Mouse (Mus musculus): ENCODE data around the gene Twnk. TPM values are rescaled to one million over a fixed set of nuclear protein-coding genes. Genes with fewer than 3 reads are reported as not detected.

Gene Twnk
- total and polyA plus RNA-seq, 3 experiments = 11.9 to 32.1 (median 29.3) TPM

DNA sequence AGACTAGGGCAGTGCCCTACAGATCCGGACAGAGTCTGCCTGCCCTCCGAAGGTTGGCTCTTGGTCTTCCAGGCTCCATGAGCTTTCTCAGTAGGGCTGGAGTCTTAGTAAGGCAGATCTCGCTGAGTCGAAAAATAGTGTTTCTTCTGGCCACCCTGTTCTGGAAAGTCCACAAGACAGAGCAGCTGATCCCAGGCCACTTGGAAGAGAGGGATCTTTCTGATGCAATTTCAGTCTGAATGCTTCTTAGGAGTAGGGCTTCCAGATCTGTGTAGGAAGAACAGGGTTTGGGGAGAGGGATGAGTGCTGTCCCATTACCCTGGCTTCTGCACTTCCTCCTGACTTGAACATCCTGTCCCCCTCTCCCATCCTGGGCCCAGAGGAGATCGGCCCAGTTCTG, 40.2 kb downstream of the Twnk start, which contains the start of gene Pdzd7:
TSS of gene Pdzd7 (minus strand) at position 67 of the 400 bp plus-strand sequence.
- H3K36me3 ChIP-seq (ENCODE audit: control insufficient read depth, insufficient read depth, low read length) = no peaks in the 10 kb centered on the region
- H3K9ac ChIP-seq (ENCODE audit: low read depth, low read length) = peak within 1 kb of the TSS; percentile 66
- peak within 1 kb of the TSS; percentile 52 for H3K4me3 ChIP-seq
- DNase-seq = no peak
- H3K27ac ChIP-seq = peak within 1 kb of the TSS; percentile 95
- TF ChIP-seq CTCF (IDR thresholded peaks at IDR 0.05) (no peak), POLR2A (IDR thresholded peaks at IDR 0.05; ENCODE audit: insufficient read depth, low read depth, low read length) (no peak), EP300 (IDR thresholded peaks at IDR 0.05; ENCODE audit: insufficient read depth, low read depth, low read length) (no peak)
- H3K79me2 ChIP-seq (replicated peaks; ENCODE audit: control insufficient read depth, insufficient read depth, low read length) = no peaks in the 10 kb centered on the region
- no peaks in the 10 kb centered on the region for H3K27me3 ChIP-seq (ENCODE audit: control insufficient read depth, insufficient read depth, low read length)
- H3K4me1 ChIP-seq (ENCODE audit: control insufficient read depth, insufficient read depth, low read length) = peaks cover 2% of the 10 kb centered on the region; the same call in 1 of the 2 replicates
- WGBS = 69% methylated on average over 5 of the region's 5 CpGs
- intact Hi-C loops (cut with DNase I) = no loop called here

DNA sequence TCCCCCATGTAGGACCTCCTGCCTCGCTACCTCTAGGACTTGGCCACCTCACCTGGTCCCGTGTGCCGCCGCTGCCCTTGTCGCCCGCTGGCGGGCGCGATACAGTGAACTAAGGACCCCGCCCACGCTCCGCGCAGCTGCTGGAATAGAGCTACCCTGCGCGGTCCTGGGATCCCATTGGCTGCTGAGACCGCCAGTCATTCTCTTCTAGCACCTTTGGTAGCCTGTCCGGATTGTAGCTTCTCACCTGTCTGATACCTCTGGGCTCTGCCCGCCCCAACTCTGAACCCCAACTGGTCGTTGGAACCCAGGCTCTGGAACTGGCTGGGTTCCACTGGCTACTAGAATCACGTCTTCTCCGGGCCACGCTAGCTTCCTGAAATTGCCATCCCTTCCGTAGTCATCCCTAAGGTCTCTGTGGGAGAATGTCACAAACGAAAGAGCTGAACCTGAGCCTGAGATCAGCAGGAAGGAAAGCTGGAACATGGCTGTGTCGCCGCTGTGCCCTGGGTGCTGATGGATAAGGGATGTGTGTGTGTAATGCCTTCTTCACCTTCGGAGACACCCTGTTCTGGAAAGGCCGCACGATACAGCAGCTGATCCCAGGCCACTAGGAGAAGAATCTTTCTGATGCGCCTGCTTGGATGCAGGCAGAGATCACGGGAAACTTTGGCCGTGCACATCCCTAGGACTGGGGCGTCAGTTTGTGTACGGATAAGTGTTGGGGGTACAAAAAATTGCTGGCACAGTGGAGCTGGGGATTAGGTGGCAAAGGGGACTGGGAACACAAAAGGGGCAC, 41.3 kb downstream of the Twnk start:
- intact Hi-C loops (cut with DNase I) = no loop called here
- Histone ChIP-seq H3K36me3 (ENCODE audit: control insufficient read depth, insufficient read depth, low read length) (no peaks in the 10 kb centered on the region), H3K4me3 (peak overlapping the region; percentile 52), H3K27ac (peak overlapping the region; percentile 95), H3K9ac (ENCODE audit: low read depth, low read length) (peak overlapping the region; percentile 66), H3K79me2 (replicated peaks; ENCODE audit: control insufficient read depth, insufficient read depth, low read length) (no peaks in the 10 kb centered on the region), H3K4me1 (ENCODE audit: control insufficient read depth, insufficient read depth, low read length) (peaks cover 2% of the 10 kb centered on the region; the same call in 1 of the 2 replicates), H3K27me3 (ENCODE audit: control insufficient read depth, insufficient read depth, low read length) (no peaks in the 10 kb centered on the region)
- peak; percentile 83 to 88 for DNase-seq
- WGBS = 1% methylated on average over 34 of the region's 34 CpGs
- TF ChIP-seq EP300 (IDR thresholded peaks at IDR 0.05; ENCODE audit: insufficient read depth, low read depth, low read length) = 0 out of 2 replicates have a peak, but pooled peaks have one; percentile 20
- peak; percentile 23 for TF ChIP-seq CTCF (IDR thresholded peaks at IDR 0.05)
- no peak for TF ChIP-seq POLR2A (IDR thresholded peaks at IDR 0.05; ENCODE audit: insufficient read depth, low read depth, low read length)

DNA sequence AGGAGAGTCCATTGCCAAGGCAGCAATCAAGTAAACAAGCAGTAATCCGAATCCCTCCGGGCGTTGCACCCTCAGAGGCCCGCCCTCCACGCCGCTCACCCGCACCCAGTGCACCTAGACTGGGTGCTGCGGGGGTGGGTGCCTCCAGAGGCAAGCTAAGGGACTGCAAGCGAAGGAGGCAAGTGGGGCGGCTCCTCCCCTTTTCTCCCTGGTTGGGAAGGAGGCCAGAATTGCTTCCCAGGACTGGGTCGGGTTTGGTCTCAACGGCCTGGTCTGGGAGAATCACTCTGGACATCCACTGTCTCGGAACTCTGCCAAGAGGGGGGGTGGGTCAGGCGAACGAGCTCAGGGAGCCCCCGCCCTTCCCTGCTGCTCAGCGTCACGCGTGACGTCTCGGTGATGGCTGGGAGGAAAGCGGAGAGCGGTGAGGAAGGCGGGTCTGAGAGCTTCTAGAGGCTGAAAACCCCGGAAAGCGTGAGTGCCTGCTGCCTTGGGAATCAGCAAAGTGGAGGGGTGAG, 42.0 kb downstream of the Twnk start, which contains the start of gene Sfxn3:
TSS of gene Sfxn3 (plus strand) at position 87 of the 518 bp plus-strand sequence.
- TF ChIP-seq POLR2A (IDR thresholded peaks at IDR 0.05; ENCODE audit: insufficient read depth, low read depth, low read length) (peak; percentile 82), EP300 (IDR thresholded peaks at IDR 0.05; ENCODE audit: insufficient read depth, low read depth, low read length) (no peak), CTCF (IDR thresholded peaks at IDR 0.05) (peak; percentile 93)

DNA sequence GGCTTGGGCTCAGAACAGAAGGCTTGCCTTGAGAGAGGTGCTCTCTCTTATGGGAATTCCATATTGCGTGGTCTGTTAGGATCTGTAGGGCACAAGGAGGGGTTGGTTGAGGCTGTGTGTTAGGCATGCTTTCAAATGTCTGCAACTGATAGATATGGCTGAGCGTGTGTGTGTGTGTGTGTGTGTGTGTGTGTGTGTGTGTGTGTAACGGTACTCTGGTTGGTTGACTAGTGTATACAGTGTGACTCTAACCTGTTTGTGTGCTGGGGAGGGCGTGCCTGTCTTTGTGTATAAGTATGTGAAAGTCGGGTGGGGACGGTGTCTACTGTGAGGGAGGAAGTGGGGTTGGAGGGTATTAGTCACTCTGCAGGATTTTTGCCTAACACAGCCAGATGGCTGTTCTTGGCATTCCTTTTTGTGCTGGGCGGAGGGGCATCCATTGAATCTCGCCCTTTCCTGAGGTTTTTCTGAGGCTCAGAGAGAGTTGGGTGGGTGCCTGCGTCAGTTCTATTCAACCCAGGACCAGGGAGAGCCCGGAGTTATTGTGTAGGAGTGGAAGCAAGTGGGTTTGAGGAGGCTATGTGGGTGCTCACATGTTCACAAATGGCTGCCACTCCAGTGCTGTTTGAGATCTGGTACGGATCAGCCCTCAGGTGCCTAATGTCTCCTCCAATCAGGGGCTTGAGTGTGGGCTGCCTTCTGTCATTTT, 42.6 kb downstream of the Twnk start:
- intact Hi-C loops (cut with DNase I) = no loop called here
- peak in 1 of 2 experiments; percentile 77 for DNase-seq
- H3K79me2 ChIP-seq (replicated peaks; ENCODE audit: control insufficient read depth, insufficient read depth, low read length) = no peaks in the 10 kb centered on the region
- H3K27ac ChIP-seq = peak overlapping the region; percentile 95
- TF ChIP-seq POLR2A (IDR thresholded peaks at IDR 0.05; ENCODE audit: insufficient read depth, low read depth, low read length) (no peak), EP300 (IDR thresholded peaks at IDR 0.05; ENCODE audit: insufficient read depth, low read depth, low read length) (peak; percentile 56; the same call in 1 of the 2 replicates), CTCF (IDR thresholded peaks at IDR 0.05) (no peak)
- peak overlapping the region; percentile 66 for H3K9ac ChIP-seq (ENCODE audit: low read depth, low read length)
- WGBS = 14% methylated on average over 11 of the region's 11 CpGs
- no peaks in the 10 kb centered on the region for H3K27me3 ChIP-seq (ENCODE audit: control insufficient read depth, insufficient read depth, low read length)
- H3K4me3 ChIP-seq = peak overlapping the region; percentile 52
- H3K36me3 ChIP-seq (ENCODE audit: control insufficient read depth, insufficient read depth, low read length) = no peaks in the 10 kb centered on the region
- peaks cover 2% of the 10 kb centered on the region; the same call in 1 of the 2 replicates for H3K4me1 ChIP-seq (ENCODE audit: control insufficient read depth, insufficient read depth, low read length)

More for the DNA sequence above, 42.0 kb downstream of the Twnk start, which contains the start of gene Sfxn3:
- Histone ChIP-seq H3K4me3 (peak within 1 kb of the TSS; percentile 52), H3K4me1 (ENCODE audit: control insufficient read depth, insufficient read depth, low read length) (peaks cover 2% of the 10 kb centered on the region; the same call in 1 of the 2 replicates), H3K27ac (peak within 1 kb of the TSS; percentile 95), H3K79me2 (replicated peaks; ENCODE audit: control insufficient read depth, insufficient read depth, low read length) (no peaks in the 10 kb centered on the region), H3K9ac (ENCODE audit: low read depth, low read length) (peak within 1 kb of the TSS; percentile 66), H3K36me3 (ENCODE audit: control insufficient read depth, insufficient read depth, low read length) (no peaks in the 10 kb centered on the region), H3K27me3 (ENCODE audit: control insufficient read depth, insufficient read depth, low read length) (no peaks in the 10 kb centered on the region)
- DNase-seq = peak; percentile 95
- intact Hi-C loops (cut with DNase I) = no loop called here
- under 1% methylated on average over 26 of the region's 26 CpGs for WGBS

DNA sequence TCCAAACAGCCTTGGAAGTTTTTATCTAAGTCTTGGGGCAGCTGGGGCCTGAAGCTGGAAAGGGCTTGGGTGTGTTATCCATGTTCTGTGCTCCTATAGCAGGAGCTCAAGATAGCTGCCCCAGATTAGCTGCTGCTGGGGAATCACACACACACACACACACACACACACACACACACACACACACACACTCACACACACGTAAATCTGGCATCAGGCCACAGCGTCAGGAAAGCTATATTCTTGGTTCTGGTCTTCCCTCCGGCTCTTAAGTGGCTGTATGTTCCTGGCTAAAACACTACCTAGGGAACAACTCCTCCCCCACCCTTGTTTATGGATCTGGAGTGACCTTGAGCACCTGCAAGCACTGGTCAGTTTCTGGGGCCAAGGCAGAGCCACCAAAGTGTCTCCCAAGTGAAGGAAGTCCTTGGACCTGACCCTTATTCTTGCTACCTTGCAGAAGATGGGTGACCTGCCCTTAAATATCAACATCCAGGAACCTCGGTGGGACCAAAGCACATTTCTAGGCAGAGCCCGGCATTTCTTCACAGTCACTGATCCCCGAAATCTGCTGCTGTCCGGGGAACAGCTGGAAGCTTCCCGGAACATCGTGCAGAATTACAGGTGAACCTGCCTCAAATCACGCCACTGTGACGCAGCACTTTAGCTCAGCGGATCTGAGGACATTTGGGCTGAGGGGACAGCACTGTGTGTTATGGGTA, 43.3 kb downstream of the Twnk start:
- H3K79me2 ChIP-seq (replicated peaks; ENCODE audit: control insufficient read depth, insufficient read depth, low read length) = no peaks in the 10 kb centered on the region
- peaks cover 2% of the 10 kb centered on the region; the same call in 1 of the 2 replicates for H3K4me1 ChIP-seq (ENCODE audit: control insufficient read depth, insufficient read depth, low read length)
- WGBS = 77% methylated on average over 12 of the region's 12 CpGs
- no peaks in the 10 kb centered on the region for H3K27me3 ChIP-seq (ENCODE audit: control insufficient read depth, insufficient read depth, low read length)
- H3K4me3 ChIP-seq = peak overlapping the region; percentile 52; the same call in 1 of the 2 replicates
- H3K27ac ChIP-seq = peak overlapping the region; percentile 95
- no peak for DNase-seq
- no peaks in the 10 kb centered on the region for H3K36me3 ChIP-seq (ENCODE audit: control insufficient read depth, insufficient read depth, low read length)
- intact Hi-C loops (cut with DNase I) = no loop called here
- TF ChIP-seq POLR2A (IDR thresholded peaks at IDR 0.05; ENCODE audit: insufficient read depth, low read depth, low read length) (no peak), EP300 (IDR thresholded peaks at IDR 0.05; ENCODE audit: insufficient read depth, low read depth, low read length) (no peak), CTCF (IDR thresholded peaks at IDR 0.05) (no peak)
- peak overlapping the region; percentile 66 for H3K9ac ChIP-seq (ENCODE audit: low read depth, low read length)
